Mouse (Mus musculus) midbrain, embryonic 15.5 days (tissue): ENCODE results near the gene Mrpl33. TPM values are rescaled to one million over a fixed set of nuclear protein-coding genes. Genes with fewer than 3 reads are reported as not detected.

ENCODE experiments used
- microRNA-seq: library from miRNA; unstranded; fragments of <30 nt; microRNA quantifications from one replicate; pipeline ENCODE4, GENCODE M21; 2016
- polyA plus RNA-seq: library from polyadenylated mRNA; unstranded; fragments of >200 nt; fragmentation: Nextera tagmentation; extraction: Ambion mirVana; gene quantifications from 2 replicates; pipeline ENCODE4 v1.2.1, GENCODE M21; 2015

Mrpl33 gene
- polyA plus RNA-seq, 1 experiment from 2014 or later, result 176 TPM

Small RNA genes within 50 kb of the gene (microRNA-seq; reads per million reads assigned to microRNA genes)
- not detected for gene Mir3473e

Other genes with a start within 250 kb of the Mrpl33 start
- gene Zfp512, start 144.5 kb upstream of the Mrpl33 start, polyA plus RNA-seq, result 141 and 145 TPM in 2 replicates
- gene 4930548H24Rik, start 111.2 kb upstream of the Mrpl33 start, polyA plus RNA-seq, result not detected in 2 replicates
- 79.8 and 81.6 TPM in 2 replicates for gene Gpn1, start 102.2 kb upstream of the Mrpl33 start, polyA plus RNA-seq
- gene Slc4a1ap, start 69.9 kb upstream of the Mrpl33 start, polyA plus RNA-seq, result 36.2 and 37.0 TPM in 2 replicates
- gene Supt7l, start 69.1 kb upstream of the Mrpl33 start, polyA plus RNA-seq, result 27.8 and 27.9 TPM in 2 replicates
- 1.7 and 2.0 TPM in 2 replicates for gene Rbks, start 100.7 kb downstream of the Mrpl33 start, polyA plus RNA-seq
- 51.2 and 53.2 TPM in 2 replicates for gene Babam2, start 100.7 kb downstream of the Mrpl33 start, polyA plus RNA-seq